Mouse (Mus musculus) kidney, adult 2 months (tissue): Measurements from ENCODE around the gene Hddc3.

Source experiments
- CTCF ChIP-seq: fragments of 200-500 bp; conservative IDR thresholded peaks from 2 replicates; pipeline ENCODE4 v1.5.1; 2011; ENCODE audit warnings: low read depth, mild to moderate bottlenecking, control low read depth, low read length, moderate library complexity, mixed read lengths; ENCODE audit not compliant: insufficient read depth, insufficient read length
- POLR2A ChIP-seq: fragments of 200-500 bp; IDR thresholded peaks from one replicate; pipeline ENCODE4 v1.6.1; 2011; ENCODE audit warnings: low read depth, low read length, control low read depth

DNA sequence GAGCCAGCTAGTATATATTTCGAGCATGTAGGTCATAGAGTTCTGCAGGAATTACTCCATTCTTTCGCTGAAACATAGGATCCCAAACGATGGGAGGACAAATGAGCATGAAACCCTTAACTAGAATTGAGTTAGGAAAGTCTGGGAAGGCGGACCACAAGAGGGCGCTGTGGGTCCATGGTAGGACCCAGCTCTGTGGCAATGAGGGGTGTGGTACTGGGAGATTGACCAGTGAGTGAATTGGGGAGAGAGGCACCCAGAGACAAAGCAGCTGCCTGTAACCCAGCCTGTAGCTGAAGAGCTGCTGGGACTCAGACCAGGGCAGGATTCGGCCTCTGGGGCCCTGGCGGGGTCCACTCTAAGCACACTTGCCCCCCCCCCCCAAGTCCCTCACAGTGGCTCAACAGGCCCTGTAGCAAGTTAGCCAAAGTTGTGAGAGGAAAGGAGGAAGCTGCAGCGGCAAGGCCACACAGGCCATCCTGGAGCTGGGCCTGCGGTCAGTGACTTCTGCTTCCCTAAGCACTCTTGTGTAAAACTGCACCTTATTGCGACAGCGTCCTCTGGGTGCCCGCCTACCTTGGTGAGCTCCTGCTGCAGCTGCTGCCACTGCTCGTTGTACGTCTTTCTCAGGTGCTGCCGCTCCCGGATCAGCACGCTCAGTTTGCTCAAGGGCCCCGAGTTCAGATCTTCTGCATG, 43.5 kb downstream of the Hddc3 start:
- TF ChIP-seq POLR2A (no peak), CTCF (peak; percentile 98)
